Mouse (Mus musculus): Measurements from ENCODE around the gene Slc22a6.

The Slc22a6 gene

GRCm38 (mm10) chr19:8611358-8612123 lies 6.3 kb upstream of the Slc22a6 start:
- in situ Hi-C loops (cut with MboI), result no loop called here

- in situ Hi-C loops (cut with MboI), result no loop called here
Measured at GRCm38 (mm10) chr19:8613111-8613510, 4.7 kb upstream of the Slc22a6 start.

- in situ Hi-C loops (cut with MboI), result no loop called here
Measured at GRCm38 (mm10) chr19:8614343-8614742, 3.5 kb upstream of the Slc22a6 start.

- in situ Hi-C loops (cut with MboI), result no loop called here
Measured at GRCm38 (mm10) chr19:8616314-8616713, 1.5 kb upstream of the Slc22a6 start.

GRCm38 (mm10) chr19:8621098-8621497 lies 3.3 kb downstream of the Slc22a6 start:
- in situ Hi-C loops (cut with MboI), result no loop called here

- in situ Hi-C loops (cut with MboI), result no loop called here
Measured at GRCm38 (mm10) chr19:8630249-8630648, 12.4 kb downstream of the Slc22a6 start.

- in situ Hi-C loops (cut with MboI), result no loop called here
Measured at GRCm38 (mm10) chr19:8630826-8631225, 13.0 kb downstream of the Slc22a6 start.

- in situ Hi-C loops (cut with MboI), result no loop called here
Measured at GRCm38 (mm10) chr19:8632029-8632428, 14.2 kb downstream of the Slc22a6 start.

GRCm38 (mm10) chr19:8642086-8642485 lies 24.2 kb downstream of the Slc22a6 start:
- in situ Hi-C loops (cut with MboI), result no loop called here

- in situ Hi-C loops (cut with MboI), result no loop called here
Measured at GRCm38 (mm10) chr19:8646393-8646792, 28.6 kb downstream of the Slc22a6 start.

GRCm38 (mm10) chr19:8655833-8656232 lies 38.0 kb downstream of the Slc22a6 start:
- in situ Hi-C loops (cut with MboI), result no loop called here

- in situ Hi-C loops (cut with MboI), result no loop called here
Measured at GRCm38 (mm10) chr19:8656341-8656740, 38.5 kb downstream of the Slc22a6 start.

- in situ Hi-C loops (cut with MboI), result no loop called here
Measured at GRCm38 (mm10) chr19:8661821-8662307, 44.0 kb downstream of the Slc22a6 start.

- in situ Hi-C loops (cut with MboI), result no loop called here
Measured at GRCm38 (mm10) chr19:8662337-8662736, 44.5 kb downstream of the Slc22a6 start.

GRCm38 (mm10) chr19:8663360-8663839 lies 45.6 kb downstream of the Slc22a6 start, which contains the start of gene Chrm1:
TSS of gene Chrm1 (plus strand) at chr19:8663789.
- in situ Hi-C loops (cut with MboI), result no loop called here

- in situ Hi-C loops (cut with MboI), result no loop called here
Measured at GRCm38 (mm10) chr19:8663911-8664421, 46.1 kb downstream of the Slc22a6 start.

GRCm38 (mm10) chr19:8664859-8665258 lies 47.0 kb downstream of the Slc22a6 start:
- in situ Hi-C loops (cut with MboI), result no loop called here

GRCm38 (mm10) chr19:8665746-8666145 lies 47.9 kb downstream of the Slc22a6 start:
- in situ Hi-C loops (cut with MboI), result no loop called here

GRCm38 (mm10) chr19:8672859-8673258 lies 55.0 kb downstream of the Slc22a6 start:
- in situ Hi-C loops (cut with MboI), result no loop called here

- in situ Hi-C loops (cut with MboI), result no loop called here
Measured at GRCm38 (mm10) chr19:8673336-8674063, 55.7 kb downstream of the Slc22a6 start.

Measured in mature B cell (primary cell).